Mouse (Mus musculus): ENCODE results near the gene Hes7. TPM values are rescaled to one million over a fixed set of nuclear protein-coding genes. Genes with fewer than 3 reads are reported as not detected.

The Hes7 gene
- polyA plus RNA-seq, 1 experiment from 2014 or later: 0.29 TPM

DNA sequence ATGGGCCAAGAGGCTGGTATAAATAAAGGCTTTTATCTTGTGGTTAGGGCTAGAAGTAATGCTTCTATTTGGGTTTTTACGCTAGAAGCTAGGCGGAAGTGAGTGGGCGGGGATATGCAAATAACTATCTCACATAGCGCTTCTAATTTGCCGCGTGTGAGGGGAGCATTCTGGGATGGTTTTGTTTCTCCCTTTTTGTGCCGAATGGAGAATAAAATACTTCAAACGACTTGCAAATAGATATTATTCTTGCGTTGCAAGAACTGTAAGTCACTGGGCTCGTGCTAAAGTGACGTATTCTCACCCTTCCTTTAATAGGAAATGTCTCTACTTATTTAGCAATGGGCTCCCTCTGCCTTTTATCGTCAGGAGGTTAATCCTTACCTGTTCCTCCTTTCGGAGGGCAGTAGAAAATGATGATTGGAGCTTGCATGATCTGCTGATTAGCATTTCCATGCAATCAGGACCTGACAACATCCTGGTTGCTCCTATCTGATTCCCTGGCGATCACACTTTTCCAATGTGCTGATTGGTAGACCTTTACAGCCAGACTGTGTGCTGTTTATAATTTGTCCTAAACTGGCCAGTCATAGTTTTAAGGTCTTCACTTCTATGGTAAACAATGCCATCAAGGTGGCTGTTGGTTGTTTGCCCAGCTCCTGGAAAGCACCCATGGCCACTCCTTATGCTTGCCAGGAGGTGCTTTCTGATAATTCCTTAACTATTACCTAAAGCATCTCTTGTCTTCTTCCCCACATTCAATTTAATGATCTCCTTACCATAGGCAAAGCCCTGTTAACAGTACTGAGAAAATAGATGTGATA, 46.9 kb upstream of the Hes7 start:
- peak overlapping the region; percentile 24 for H3K4me3 ChIP-seq (ENCODE audit: low read depth, low read length)
- H3K27ac ChIP-seq (replicated peaks): peak overlapping the region; percentile 97
- no peaks in the 10 kb centered on the region for H3K4me1 ChIP-seq (replicated peaks; ENCODE audit: control insufficient read depth, insufficient read depth)
- ATAC-seq (ENCODE audit: low FRiP score, low TSS enrichment): peak; percentile 78
- peak; percentile 72 for DNase-seq (ENCODE audit: low spot score)
- no peaks in the 10 kb centered on the region for H3K27me3 ChIP-seq (ENCODE audit: control insufficient read depth, insufficient read depth, low read length)
- TF ChIP-seq EP300 (optimal IDR thresholded peaks at IDR 0.05) (peak; percentile 74), CTCF (IDR thresholded peaks at IDR 0.05; ENCODE audit: low read depth) (peak; percentile 44)
- peak overlapping the region; percentile 46 for H3K4me2 ChIP-seq (replicated peaks; ENCODE audit: low read depth)
- no peaks in the 10 kb centered on the region for H3K36me3 ChIP-seq (ENCODE audit: control insufficient read depth, insufficient read depth, low read length)
- under 1% methylated on average over 14 of the region's 14 CpGs for WGBS
- H3K9ac ChIP-seq (ENCODE audit: low read length): peak overlapping the region; percentile 55
- no peaks in the 10 kb centered on the region for H3K9me3 ChIP-seq (ENCODE audit: control insufficient read depth, low read length)

DNA sequence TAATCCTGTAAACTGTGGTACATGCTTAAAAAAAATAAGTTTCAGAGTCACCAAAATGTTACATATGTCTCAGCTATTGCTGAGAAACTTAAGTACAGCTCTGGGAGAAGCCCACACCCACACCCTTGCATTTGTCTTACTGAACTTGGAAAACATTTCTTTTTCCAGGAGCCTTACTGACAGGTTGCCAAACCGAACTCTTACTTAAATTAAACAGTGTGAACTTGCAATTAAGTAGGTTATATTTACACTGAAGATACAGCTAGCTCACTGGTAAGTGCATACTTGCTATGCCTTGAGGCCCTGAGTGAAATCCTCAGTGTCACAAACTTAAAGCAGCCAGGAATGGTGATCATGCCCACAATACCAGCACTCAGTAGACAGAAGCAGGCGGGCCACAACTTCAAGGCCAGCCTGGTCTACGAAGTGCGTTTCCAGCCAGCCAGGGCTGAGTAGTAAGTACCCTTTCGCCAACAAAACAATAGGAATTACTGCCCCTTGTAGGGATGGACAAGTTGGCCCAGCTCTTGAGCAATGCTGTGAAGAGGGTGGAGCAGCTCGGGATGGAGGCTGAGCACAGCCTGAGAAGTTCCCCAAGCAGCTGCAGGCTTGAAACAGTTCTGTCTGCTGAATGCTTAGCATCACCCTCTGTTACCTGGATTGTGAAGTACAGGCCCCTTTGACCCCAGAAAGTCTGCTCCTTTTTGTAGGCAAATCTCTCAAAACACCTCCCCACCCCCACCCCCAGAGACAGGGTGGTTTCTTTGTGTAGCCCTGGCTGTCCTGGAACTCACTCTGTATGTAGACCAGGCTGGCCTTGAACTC, 46.0 kb upstream of the Hes7 start:
- Histone ChIP-seq H3K4me1 (replicated peaks; ENCODE audit: control insufficient read depth, insufficient read depth) (no peaks in the 10 kb centered on the region), H3K36me3 (ENCODE audit: control insufficient read depth, insufficient read depth, low read length) (no peaks in the 10 kb centered on the region), H3K4me2 (replicated peaks; ENCODE audit: low read depth) (no peak overlapping the region), H3K9me3 (ENCODE audit: control insufficient read depth, low read length) (no peaks in the 10 kb centered on the region), H3K27ac (replicated peaks) (peak overlapping the region; percentile 97), H3K27me3 (ENCODE audit: control insufficient read depth, insufficient read depth, low read length) (no peaks in the 10 kb centered on the region), H3K4me3 (ENCODE audit: low read depth, low read length) (no peak overlapping the region), H3K9ac (ENCODE audit: low read length) (no peak overlapping the region)
- DNase-seq (ENCODE audit: low spot score) (no peak), ATAC-seq (ENCODE audit: low FRiP score, low TSS enrichment) (no peak)
- no peak for TF ChIP-seq CTCF (IDR thresholded peaks at IDR 0.05; ENCODE audit: low read depth)
- no peak for TF ChIP-seq EP300 (optimal IDR thresholded peaks at IDR 0.05)
- 33% methylated on average over 6 of the region's 6 CpGs for WGBS

DNA sequence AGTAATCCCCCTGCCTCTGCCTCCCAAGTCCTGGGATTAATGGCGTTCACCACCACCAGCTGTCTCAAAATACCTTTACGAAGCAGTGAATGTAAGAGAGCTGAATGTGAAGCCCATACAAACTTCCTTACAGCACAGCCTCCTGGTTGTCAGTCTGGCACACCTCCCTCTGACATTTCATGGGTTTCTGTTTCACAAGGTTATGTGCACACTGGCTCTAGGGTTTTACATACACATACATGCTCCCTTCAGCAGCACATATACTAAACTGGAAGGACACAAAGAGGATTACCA, 45.5 kb upstream of the Hes7 start:
- Histone ChIP-seq H3K27me3 (ENCODE audit: control insufficient read depth, insufficient read depth, low read length) (no peaks in the 10 kb centered on the region), H3K9ac (ENCODE audit: low read length) (no peak overlapping the region), H3K9me3 (ENCODE audit: control insufficient read depth, low read length) (no peaks in the 10 kb centered on the region), H3K4me2 (replicated peaks; ENCODE audit: low read depth) (no peak overlapping the region), H3K4me3 (ENCODE audit: low read depth, low read length) (no peak overlapping the region), H3K27ac (replicated peaks) (peak overlapping the region; percentile 97), H3K4me1 (replicated peaks; ENCODE audit: control insufficient read depth, insufficient read depth) (no peaks in the 10 kb centered on the region), H3K36me3 (ENCODE audit: control insufficient read depth, insufficient read depth, low read length) (no peaks in the 10 kb centered on the region)
- ATAC-seq (ENCODE audit: low FRiP score, low TSS enrichment) (no peak), DNase-seq (ENCODE audit: low spot score) (no peak)
- WGBS: 43% methylated on average over 2 of the region's 2 CpGs
- TF ChIP-seq EP300 (optimal IDR thresholded peaks at IDR 0.05) (no peak), CTCF (IDR thresholded peaks at IDR 0.05; ENCODE audit: low read depth) (no peak)

DNA sequence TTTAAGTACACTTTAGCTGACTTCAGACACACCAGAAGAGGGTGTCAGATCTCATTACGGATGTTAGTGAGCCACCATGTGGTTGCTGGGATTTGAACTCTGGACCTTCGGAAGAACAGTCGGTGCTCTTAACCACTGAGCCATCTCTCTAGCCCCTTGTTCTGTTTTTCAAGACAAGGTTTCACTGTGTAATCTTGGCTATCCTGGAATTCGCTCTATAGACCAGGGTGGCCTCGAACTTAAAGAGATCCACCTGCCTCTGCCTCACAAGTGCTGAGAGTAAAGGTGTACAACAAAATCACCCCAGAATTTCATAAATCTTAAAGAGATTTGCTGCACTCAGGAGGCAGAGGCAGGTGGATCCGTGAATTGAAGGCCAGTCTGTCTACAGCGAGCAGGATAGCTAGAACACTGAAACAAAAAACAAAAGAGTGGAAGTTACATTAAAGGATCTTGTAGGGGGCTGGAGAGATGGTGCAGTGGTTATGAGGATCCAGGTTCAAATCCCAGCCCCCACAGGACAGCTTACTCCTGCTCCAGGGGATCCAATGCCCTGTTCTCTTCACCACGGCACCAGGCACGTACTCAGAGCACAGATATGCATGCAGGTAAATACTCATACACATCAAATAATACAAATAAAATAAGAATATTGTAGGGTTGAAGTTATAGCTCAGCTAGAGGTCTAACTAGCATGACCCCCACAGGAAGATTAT, 44.3 kb upstream of the Hes7 start:
- Histone ChIP-seq H3K9me3 (ENCODE audit: control insufficient read depth, low read length) (no peaks in the 10 kb centered on the region), H3K9ac (ENCODE audit: low read length) (no peak overlapping the region), H3K4me2 (replicated peaks; ENCODE audit: low read depth) (no peak overlapping the region), H3K4me3 (ENCODE audit: low read depth, low read length) (no peak overlapping the region), H3K27me3 (ENCODE audit: control insufficient read depth, insufficient read depth, low read length) (no peaks in the 10 kb centered on the region), H3K36me3 (ENCODE audit: control insufficient read depth, insufficient read depth, low read length) (no peaks in the 10 kb centered on the region), H3K27ac (replicated peaks) (no peak overlapping the region), H3K4me1 (replicated peaks; ENCODE audit: control insufficient read depth, insufficient read depth) (no peaks in the 10 kb centered on the region)
- WGBS: 58% methylated on average over 8 of the region's 9 CpGs
- TF ChIP-seq EP300 (optimal IDR thresholded peaks at IDR 0.05) (no peak), CTCF (IDR thresholded peaks at IDR 0.05; ENCODE audit: low read depth) (no peak)
- no peak for ATAC-seq (ENCODE audit: low FRiP score, low TSS enrichment)
- no peak for DNase-seq (ENCODE audit: low spot score)

DNA sequence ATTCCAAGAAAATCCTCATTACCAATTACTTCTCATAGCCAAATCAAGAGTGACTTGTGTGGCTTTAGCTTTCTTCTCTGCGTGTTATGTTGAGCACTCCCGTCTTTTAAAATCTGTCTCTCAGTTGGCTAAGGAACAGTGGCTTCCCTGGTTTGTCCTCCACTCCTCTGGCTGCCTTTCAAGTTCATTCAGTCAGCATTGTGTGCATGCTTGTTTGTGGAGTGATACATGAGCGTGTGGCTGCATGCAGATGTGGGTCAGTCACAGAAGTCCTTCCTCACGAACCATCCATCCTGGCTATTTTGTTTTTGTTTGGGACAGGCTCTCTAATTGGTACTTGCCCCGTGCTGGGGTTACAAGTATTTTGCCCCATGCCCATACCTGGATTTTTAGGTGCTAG, 43.6 kb upstream of the Hes7 start:
- no peak overlapping the region for H3K27ac ChIP-seq (replicated peaks)
- 48% methylated on average over 5 of the region's 5 CpGs for WGBS
- TF ChIP-seq EP300 (optimal IDR thresholded peaks at IDR 0.05): no peak
- TF ChIP-seq CTCF (IDR thresholded peaks at IDR 0.05; ENCODE audit: low read depth): no peak
- H3K36me3 ChIP-seq (ENCODE audit: control insufficient read depth, insufficient read depth, low read length): no peaks in the 10 kb centered on the region
- no peak for ATAC-seq (ENCODE audit: low FRiP score, low TSS enrichment)
- H3K4me2 ChIP-seq (replicated peaks; ENCODE audit: low read depth): no peak overlapping the region
- no peaks in the 10 kb centered on the region for H3K4me1 ChIP-seq (replicated peaks; ENCODE audit: control insufficient read depth, insufficient read depth)
- no peak overlapping the region for H3K9ac ChIP-seq (ENCODE audit: low read length)
- H3K9me3 ChIP-seq (ENCODE audit: control insufficient read depth, low read length): no peaks in the 10 kb centered on the region
- H3K27me3 ChIP-seq (ENCODE audit: control insufficient read depth, insufficient read depth, low read length): no peaks in the 10 kb centered on the region
- no peak overlapping the region for H3K4me3 ChIP-seq (ENCODE audit: low read depth, low read length)
- DNase-seq (ENCODE audit: low spot score): no peak

All from stomach, postnatal 0 days (tissue).